Mouse (Mus musculus) lung, postnatal 10 days (tissue): ENCODE measurements around the gene Zdhhc5.

Source experiments
- DNase-seq: peaks from one replicate; pipeline ENCODE4 v3.0.0; 2021

Gene Zdhhc5

DNA sequence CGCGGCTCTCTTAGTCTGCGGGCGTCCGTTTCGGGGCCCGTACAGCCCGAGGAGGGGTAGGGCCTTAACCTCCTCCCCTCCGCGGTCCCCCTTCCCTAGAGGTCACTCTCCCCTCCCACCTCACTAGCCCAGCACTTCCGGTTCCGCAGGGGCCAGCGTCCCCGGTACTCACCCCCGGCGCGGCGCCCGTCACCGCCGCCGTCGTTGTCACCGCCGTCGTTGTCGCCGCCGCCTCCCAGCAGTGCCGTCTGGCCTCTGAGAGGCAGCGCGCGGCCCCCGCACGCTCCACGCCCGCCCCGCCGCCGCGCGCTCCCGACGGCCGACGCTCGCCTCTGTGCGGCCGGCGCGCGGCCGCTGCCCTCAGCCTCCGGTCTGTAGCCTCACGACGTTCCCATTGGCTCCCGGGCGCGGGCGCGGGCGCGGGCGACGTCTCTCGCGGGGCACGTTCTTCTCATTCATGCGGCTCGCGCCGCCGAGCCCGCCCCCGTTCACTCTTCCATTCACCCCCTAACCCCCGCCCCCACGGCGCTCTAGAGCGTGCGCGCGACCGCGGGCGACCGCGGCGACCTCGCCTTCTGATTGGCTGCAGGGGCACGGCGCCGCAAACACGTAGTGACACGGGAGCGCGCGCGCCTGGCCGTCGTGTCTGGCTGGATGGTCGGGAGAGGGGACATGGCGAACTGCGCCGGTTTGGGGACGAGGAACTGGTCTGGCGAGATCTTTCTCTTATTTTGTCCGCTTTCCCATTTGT lies at the start of gene Zdhhc5:
Gene Zdhhc5, minus strand, starts transcription at position 370 of the 751 bp plus-strand sequence.
- DNase-seq, result peak; percentile 99

DNA sequence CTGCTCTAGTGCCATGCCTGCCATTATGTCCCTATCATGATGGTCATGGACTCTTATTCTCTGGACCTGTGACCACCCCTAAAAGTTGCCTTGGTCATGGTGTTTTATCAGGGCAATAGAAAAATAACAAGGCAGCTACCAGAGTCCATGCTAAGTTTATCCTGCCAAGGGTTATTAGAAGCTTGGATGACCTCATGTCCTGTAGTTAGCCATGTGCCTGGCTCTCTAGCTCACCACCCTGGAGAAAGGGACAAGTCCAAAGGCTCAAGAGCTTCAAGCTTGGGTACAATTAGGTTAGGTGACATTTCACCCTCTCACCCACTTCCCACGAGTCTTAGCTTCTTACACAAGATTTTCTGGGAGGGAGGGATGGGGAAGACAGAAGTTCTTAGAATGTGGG lies 47.8 kb upstream of the Zdhhc5 start:
- no peak for DNase-seq

DNA sequence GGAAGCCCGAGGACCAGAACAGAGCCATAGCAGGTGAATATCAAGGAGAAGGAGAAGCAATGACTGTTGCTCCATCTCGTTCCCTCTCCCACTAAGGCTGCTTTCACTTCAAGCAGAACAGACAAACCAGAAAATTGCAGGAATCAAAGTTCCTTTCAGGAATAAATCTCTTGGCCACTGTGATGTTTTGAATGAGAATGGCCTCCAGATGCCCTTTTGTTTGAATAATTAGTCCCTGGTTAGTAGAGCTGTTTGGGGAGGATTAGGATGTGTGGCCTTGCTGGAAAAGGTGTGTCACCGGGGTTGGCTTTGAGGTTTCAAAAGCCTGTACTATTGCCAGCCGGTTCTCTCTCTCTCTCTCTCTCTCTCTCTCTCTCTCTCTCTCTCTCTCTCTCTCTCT lies 47.3 kb upstream of the Zdhhc5 start:
- no peak for DNase-seq

DNA sequence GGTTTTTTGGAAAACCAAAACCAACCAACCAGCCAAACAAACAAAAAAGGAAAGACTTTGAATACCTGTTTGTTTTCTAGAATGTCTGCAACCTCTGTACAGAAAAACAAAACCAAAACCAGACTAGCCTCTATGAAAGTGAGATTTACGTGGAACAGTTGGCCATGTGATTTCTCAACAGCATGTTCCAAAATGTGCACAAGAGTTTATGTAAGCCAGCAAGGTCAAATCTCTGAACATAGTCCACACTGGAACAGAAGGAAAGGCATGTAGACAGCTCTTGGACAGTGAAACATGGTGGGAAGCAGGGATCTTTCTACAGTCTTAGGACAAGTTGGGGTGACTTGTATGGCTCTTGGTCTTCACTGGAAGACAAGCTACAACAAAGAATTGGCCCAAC lies 46.9 kb upstream of the Zdhhc5 start:
- no peak for DNase-seq

GRCm38 (mm10) chr2:84761309-84761708 lies 46.3 kb upstream of the Zdhhc5 start:
- no peak for DNase-seq

GRCm38 (mm10) chr2:84760777-84761176 lies 45.8 kb upstream of the Zdhhc5 start:
- DNase-seq, result peak; percentile 10

DNA sequence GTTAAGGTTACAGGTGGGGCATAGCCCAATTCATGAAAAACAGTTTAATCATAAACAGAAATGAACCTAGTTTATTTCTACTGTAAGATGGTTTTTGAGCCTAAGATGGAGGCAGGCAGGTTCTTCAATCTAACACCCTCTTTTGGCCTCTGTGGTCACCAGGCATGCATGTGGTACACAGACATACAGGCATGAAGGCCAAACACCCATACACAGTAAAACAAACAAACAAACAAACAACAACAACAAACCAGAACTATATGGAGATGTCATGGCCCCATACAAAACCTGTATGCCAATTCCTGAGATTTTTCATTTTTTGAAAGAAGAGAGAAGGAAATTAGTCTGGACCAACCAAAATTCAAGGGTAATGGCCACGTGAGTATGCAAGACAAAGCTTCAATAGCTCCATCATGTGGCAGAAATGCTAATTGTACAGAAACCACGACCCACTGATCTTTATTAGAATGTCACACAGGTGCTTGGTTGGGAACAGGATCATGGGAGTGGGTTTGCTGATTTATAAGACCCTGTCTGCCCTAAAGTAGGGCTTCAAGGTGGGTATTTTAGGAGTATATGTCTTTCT lies 43.7 kb upstream of the Zdhhc5 start:
- peak; percentile 79 for DNase-seq

GRCm38 (mm10) chr2:84757026-84757682 lies 42.2 kb upstream of the Zdhhc5 start:
- DNase-seq, result no peak

- DNase-seq, result no peak
Measured at GRCm38 (mm10) chr2:84756245-84756644, 41.3 kb upstream of the Zdhhc5 start.

- DNase-seq, result peak; percentile 66
Measured at GRCm38 (mm10) chr2:84750115-84750514, 35.1 kb upstream of the Zdhhc5 start.

- peak; percentile 30 for DNase-seq
Measured at GRCm38 (mm10) chr2:84744126-84744525, 29.1 kb upstream of the Zdhhc5 start.

DNA sequence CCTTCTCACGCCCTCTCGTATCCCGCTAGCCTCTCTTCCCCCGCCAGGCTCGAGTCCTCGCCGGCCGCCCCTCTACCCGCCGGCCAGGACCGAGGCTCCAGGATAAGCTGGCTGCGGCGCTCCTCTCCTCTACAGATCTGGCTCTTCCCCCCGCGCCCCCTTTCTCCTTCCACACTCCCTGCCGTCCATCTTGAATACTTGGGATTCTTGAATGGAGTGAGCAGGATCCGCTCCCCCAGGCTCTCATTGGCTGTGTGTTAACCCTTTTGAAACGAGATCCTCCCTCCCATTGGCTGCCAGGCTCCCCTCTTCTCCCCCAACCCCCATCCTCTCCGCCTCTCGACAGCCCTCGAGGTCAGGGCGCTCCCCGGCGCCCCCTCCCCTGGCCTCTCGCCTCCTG lies 28.6 kb upstream of the Zdhhc5 start, which contains the start of gene Gm19426:
Gene Gm19426, minus strand, starts transcription at position 95 of the 400 bp plus-strand sequence.
- peak; percentile 92 for DNase-seq

- DNase-seq, result peak; percentile 68
Measured at GRCm38 (mm10) chr2:84742451-84743283, 27.7 kb upstream of the Zdhhc5 start.

DNA sequence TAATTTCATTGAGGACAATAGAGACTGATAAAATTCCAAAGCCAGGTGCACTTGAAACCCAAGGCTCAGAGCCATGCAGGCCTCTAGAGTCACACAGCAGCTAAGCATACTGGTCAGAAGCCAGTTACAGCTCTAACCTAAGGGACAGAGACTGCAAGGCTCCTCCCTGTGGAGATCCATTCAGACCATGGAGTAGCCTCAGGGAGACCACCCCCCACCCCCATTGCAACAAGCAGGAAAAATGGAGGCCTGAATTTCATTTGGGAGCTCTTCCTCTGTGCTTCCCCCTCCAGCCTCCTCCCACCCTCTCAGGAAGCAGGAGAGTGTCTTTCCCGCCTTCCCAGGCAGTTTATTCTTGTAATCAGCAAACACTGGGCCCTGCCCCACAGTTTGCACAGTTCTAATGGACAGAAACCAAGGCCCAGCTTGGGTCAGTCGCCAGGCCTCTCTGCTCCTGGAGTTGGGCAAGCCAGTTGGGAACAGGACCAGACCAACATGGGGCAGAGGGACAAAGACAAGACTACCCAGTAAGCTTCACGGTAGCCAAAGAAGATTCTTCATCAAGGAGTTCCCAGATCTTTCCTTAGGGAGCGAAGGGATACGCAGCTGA lies 27.0 kb upstream of the Zdhhc5 start:
- peak; percentile 41 for DNase-seq

- DNase-seq, result peak; percentile 60
Measured at GRCm38 (mm10) chr2:84740608-84741333, 25.8 kb upstream of the Zdhhc5 start.

GRCm38 (mm10) chr2:84738271-84738911 lies 23.4 kb upstream of the Zdhhc5 start:
- DNase-seq, result peak; percentile 62

DNA sequence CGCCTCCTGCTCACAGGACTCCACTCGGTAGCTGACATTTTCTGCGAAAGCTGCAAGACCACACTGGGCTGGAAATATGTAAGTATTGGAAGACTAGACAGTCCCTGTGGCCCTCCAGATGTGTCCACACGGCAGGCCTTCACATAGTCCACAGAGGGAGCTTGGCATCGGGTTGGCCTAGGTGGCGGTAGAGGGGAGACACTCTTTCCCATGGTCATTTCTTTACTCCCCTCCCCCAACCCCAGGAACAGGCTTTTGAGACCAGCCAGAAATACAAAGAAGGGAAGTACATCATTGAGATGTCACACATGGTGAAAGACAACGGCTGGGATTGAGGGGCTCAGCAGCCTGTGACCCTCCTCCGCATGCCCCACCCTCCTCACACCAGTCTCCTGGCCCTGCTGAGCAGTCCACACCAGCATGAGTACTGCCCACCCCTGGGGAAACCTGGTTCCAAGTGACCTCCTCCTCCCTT lies 22.5 kb upstream of the Zdhhc5 start:
- DNase-seq, result peak; percentile 56

DNA sequence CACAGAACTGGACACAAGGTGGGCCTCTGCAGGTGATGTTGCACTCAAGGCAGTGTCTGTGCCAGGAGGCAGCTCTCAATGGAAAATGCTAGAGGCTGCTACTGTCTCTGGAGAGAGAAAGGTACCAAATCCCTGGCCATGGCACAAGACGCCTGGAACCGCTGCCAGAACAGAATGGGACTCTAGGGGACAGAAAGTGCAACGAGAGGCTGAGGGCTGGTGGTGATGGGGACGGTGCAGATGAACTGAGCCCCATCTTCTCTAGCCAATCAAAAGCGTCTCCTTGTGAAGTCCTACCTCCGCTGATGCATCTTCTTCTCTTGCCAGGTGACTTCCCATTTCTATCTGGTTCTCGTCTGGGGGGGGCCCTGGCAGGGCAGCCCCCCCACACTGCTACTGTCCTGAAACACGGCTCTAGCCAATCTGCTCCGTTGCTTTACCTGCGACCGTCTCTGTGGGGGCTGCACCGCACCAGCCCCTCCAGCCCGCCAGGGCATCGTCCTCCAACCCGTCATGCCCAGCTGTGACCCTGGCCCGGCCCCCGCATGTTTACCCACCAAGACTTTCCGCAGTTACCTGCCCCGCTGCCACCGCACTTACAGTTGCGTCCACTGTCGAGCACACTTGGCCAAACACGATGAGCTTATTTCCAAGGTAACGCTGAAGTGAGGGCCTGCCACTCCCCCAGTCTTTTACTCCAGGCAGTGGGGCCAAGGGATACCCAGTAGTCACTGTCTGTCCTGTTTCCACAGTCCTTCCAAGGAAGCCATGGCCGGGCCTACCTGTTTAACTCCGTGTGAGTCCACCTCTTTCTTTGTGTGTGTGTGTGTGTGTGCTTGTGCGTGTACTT lies 21.6 kb upstream of the Zdhhc5 start:
- DNase-seq, result no peak

DNA sequence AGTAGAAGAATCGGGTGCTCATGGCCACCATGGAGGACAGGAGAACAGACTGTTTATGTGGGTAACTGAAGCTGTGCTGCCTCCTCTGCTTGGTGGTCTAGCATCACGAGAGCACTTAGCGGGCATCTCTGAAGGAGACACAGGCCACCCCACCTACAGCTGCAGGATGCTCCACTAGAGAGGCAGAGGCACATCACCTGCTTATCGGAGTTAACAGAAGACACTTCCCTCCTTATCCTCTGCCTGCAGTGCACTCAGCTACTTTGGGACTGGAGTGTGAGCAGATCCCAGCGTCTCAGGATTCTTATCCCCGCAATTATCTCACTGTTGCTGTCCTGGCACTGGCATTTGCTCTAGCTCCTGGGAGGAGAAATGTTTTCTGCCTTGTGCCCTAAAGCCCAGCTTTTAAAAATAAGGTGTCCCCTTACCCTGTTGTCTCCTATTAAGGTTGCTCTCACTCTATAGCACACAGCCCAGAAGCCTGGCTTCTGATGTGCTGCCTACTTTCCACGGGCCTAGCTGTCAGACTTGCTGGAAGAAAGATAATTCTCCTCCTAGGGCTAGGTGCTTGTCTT lies 20.5 kb upstream of the Zdhhc5 start:
- no peak for DNase-seq

DNA sequence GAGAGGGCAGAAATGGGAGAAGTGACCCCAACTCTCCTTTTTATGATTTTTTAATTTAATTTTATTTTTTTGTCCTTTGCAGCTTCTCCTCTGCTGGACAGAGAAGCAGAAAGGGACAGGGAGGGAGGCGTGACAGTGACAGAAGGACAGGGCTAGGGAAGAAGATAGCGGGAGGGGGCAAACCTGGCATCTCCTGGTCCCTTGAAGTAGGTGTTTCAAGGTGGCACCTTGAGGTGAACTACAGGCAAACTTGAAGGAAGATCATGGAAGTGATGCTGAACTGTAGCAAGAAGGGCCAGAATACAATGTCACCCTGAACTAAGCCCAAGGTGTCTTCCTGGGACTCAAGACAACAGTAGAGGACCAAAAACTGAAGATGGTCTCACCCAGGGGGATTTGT lies 19.9 kb upstream of the Zdhhc5 start:
- no peak for DNase-seq
